Mouse (Mus musculus) mammary gland, adult 2 months (tissue): Measurements from ENCODE around the gene Msl1. TPM values are rescaled to one million over a fixed set of nuclear protein-coding genes. Genes with fewer than 3 reads are reported as not detected.

ENCODE experiments used
- polyA plus RNA-seq: library from polyadenylated mRNA; depleted of rRNA; stranded (reverse); fragments of >200 nt; gene quantifications from 2 replicates; pipeline ENCODE4 v1.2.3, GENCODE M21; 2012; ENCODE audit warnings: low replicate concordance; rRNA removed

The Msl1 gene
- 38.4 and 55.7 TPM in 2 replicates for polyA plus RNA-seq

DNA sequence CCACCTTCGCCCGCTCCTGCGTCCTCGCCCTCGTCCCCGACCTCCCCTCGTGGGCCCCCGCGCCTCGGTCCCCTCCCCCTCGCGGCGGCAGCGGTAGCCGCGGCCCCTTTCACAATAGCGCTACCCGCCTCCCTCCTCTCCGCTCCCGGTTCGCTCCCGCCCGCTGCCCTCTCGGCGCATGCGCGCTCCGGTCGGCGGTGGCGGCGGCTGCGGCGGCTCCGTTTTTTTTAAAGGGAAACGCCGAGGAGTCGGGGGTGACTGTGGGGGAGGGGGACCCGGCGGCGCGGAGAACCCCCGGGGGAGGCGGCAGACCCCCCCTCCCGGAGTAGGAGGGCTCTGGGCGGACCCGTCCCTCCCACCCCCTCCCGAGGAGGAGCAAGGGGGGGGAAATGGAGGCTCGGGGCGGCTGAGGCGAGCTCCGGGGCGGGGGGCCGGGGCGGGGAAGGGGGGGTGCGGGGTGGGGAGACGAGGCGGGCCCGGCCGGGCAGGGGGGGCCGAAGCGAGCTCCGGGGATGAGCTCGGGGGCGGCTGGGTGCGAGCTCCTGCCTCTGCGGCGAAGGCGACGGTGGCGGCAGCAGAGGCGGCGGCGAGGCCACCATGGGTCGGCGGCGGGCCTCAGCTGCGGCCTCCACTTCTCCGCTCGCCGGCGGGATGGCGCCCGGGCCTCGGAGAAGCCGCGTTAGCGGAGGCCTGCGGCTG lies at the start of gene Msl1:
Gene Msl1, plus strand, starts transcription at position 502 of the 699 bp plus-strand sequence.

DNA sequence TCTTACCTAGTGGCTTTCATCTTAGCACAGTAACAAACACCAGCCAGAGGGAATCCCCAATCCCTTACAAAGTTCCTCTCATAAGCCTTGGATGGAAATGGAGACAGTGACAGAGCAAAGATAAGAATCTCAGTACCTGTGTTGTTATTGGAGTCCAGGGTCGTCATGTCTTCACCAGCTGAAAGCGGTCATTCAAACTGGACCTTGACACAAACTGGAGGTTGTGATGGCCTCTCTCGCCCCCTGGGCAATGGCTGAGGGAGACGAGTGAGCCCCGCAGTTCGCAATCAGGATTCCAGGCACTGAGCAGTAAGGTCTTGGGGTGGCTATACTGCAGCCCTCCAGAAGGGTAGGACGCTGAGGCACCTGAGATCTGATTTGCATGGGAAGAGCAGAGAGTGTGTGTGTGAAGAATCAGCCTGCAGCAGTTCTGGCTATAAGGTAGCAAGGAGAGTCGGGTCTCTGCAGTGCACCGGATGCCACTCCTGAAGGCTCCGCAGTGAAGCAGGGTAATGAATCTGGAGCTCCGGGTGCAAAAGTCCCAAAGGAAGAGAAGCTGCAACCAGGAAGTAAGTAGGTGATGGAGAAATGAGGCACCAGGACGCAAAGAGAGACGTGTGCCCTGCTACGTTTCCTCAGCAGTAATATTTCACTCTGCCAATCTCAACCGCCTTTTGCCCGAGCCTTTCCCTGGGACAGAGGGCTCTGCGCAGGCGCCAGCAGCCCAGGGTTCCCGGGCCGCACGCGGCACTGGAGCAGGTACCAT lies 20.6 kb upstream of the Msl1 start, which contains the start of gene Nr1d1:
Gene Nr1d1, minus strand, starts transcription at position 752 of the 766 bp plus-strand sequence.

DNA sequence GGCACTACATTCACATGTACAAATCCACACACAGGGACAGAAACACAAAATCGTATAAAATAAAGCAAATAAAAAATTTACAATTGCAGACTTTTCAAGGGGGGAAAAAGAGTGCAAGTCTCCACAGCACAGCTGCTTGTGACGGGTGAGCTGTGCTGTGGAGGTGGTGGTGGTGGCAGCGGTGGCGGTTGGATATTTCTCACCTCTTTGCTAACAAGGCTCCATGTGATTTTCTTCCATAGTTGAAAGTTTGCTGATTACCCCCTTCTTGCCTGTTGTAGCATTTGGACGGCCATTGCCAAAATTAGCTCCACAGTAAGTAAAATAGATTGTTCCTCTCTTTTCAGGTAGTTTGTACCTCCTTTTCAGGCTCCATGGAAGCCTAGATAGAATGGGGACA lies 9.3 kb downstream of the Msl1 start, which contains the start of gene Casc3:
Gene Casc3, plus strand, starts transcription at position 301 of the 400 bp plus-strand sequence.

DNA sequence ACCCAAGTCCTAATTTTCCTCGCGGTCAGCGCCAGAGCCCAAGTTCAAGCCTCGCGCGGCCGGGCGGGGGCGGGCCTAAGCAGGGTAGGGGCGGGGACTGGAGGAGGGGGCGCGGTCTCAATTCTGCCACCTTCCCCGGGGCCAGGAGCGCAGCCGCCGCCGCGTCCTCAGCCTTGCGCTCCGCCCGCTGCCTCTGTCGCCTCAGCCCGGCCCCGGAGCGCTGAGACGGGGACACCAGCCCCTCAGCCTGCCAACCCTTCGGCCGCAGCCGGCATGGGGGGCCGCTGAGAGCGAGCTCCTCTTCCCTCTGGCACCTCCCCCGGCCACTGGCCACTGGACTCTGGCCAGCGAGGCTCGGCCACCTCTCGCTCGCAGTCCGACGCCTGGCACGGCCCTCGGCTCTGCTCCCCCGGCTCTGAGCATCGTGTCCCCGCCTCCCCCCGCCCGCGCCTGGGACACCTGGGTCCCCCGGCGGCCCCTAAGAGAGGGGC lies 41.4 kb downstream of the Msl1 start, which contains the start of gene Rapgefl1:
Gene Rapgefl1, plus strand, starts transcription at position 135 of the 491 bp plus-strand sequence.

Other genes starting within 250 kb of the Msl1 start
- 19.7 and 38.8 TPM in 2 replicates for gene Ikzf3, start 249.5 kb upstream of the Msl1 start, polyA plus RNA-seq
- gene Zpbp2, start 244.4 kb upstream of the Msl1 start, polyA plus RNA-seq: 0.43 and 0.88 TPM in 2 replicates
- gene Ormdl3, start 208.1 kb upstream of the Msl1 start, polyA plus RNA-seq: 218 and 235 TPM in 2 replicates
- not detected in 2 replicates for gene Lrrc3c, start 197.2 kb upstream of the Msl1 start, polyA plus RNA-seq
- not detected in 2 replicates for gene Gm12355, start 169.9 kb upstream of the Msl1 start, polyA plus RNA-seq
- gene Gsdma3, start 169.2 kb upstream of the Msl1 start, polyA plus RNA-seq: 0.52 TPM in 1 of 2 replicates, not detected in the other
- not detected in 2 replicates for gene Gsdma2, start 148.8 kb upstream of the Msl1 start, polyA plus RNA-seq
- 0.05 and 0.52 TPM in 2 replicates for gene Gsdma, start 131.2 kb upstream of the Msl1 start, polyA plus RNA-seq
- 169 and 195 TPM in 2 replicates for gene Psmd3, start 113.0 kb upstream of the Msl1 start, polyA plus RNA-seq
- gene Csf3, start 94.3 kb upstream of the Msl1 start, polyA plus RNA-seq: 1.1 and 1.7 TPM in 2 replicates
- gene Med24, start 66.1 kb upstream of the Msl1 start, polyA plus RNA-seq: 75.8 and 98.2 TPM in 2 replicates
- 88.4 and 134 TPM in 2 replicates for gene Thra, start 54.9 kb upstream of the Msl1 start, polyA plus RNA-seq
- 163 and 226 TPM in 2 replicates for gene Nr1d1, start 20.2 kb upstream of the Msl1 start, polyA plus RNA-seq
- 37.2 and 39.8 TPM in 2 replicates for gene Casc3, start 9.4 kb downstream of the Msl1 start, polyA plus RNA-seq
- 11.6 and 16.3 TPM in 2 replicates for gene Rapgefl1, start 41.3 kb downstream of the Msl1 start, polyA plus RNA-seq
- gene Wipf2, start 68.1 kb downstream of the Msl1 start, polyA plus RNA-seq: 10.4 and 20.9 TPM in 2 replicates
- 0.30 and 0.56 TPM in 2 replicates for gene Cdc6, start 112.3 kb downstream of the Msl1 start, polyA plus RNA-seq
- gene Rara, start 132.3 kb downstream of the Msl1 start, polyA plus RNA-seq: 29.7 and 75.4 TPM in 2 replicates
- gene Gjd3, start 187.5 kb downstream of the Msl1 start, polyA plus RNA-seq: 0.14 and 1.6 TPM in 2 replicates
- 1.7 and 2.0 TPM in 2 replicates for gene Top2a, start 228.7 kb downstream of the Msl1 start, polyA plus RNA-seq
- gene Igfbp4, start 245.7 kb downstream of the Msl1 start, polyA plus RNA-seq: 630 and 848 TPM in 2 replicates